Mouse (Mus musculus): ENCODE results near the gene Arid3b.

The Arid3b gene

GRCm38 (mm10) chr9:57748137-57748536, 88.5 kb downstream of the Arid3b start:
- DNase-seq (ENCODE audit: low spot score), result no peak

GRCm38 (mm10) chr9:57747067-57747466, 89.5 kb downstream of the Arid3b start:
- DNase-seq (ENCODE audit: low spot score), result no peak

GRCm38 (mm10) chr9:57744462-57745091, 92.0 kb downstream of the Arid3b start:
- DNase-seq (ENCODE audit: low spot score), result peak; percentile 63

All from MN1 (cell line).